Mouse (Mus musculus) limb, embryonic 14.5 days (tissue): ENCODE measurements at regions not wholly inside any gene's neighbourhood (a gene's known extent, or its start where the extent isn't known, plus 50 kb on each side); places are given as distances from the start of the nearest gene placed in this dataset.

Experiments used
- ATAC-seq: fragments of 200-750 bp; cut with Nextera tagmentation; 2 replicates; pipeline ENCODE4 v1.8.0; 2017; ENCODE audit warnings: low read depth, moderate number of reproducible peaks, moderate TSS enrichment; ENCODE audit not compliant: low FRiP score
- DNase-seq: peaks from one replicate; pipeline ENCODE4 v3.0.0-alpha.2; 2015; ENCODE audit warnings: low spot score
- H3K27ac ChIP-seq: fragments of 300-500 bp; sonication (generic); replicated peaks from 2 replicates; pipeline ENCODE4 v1.5.1; 2014; ENCODE audit warnings: low read depth, mild to moderate bottlenecking, low read length, moderate library complexity, mixed read lengths
- H3K27me3 ChIP-seq: fragments of 300-500 bp; sonication (generic); 2 replicates; pipeline ENCODE4 v1.6.1; 2014; ENCODE audit warnings: low read length, mixed read lengths; ENCODE audit not compliant: control insufficient read depth, insufficient read depth
- H3K36me3 ChIP-seq: fragments of 300-500 bp; sonication (generic); 2 replicates; pipeline ENCODE4 v1.6.1; 2014; ENCODE audit warnings: mild to moderate bottlenecking, low read length, moderate library complexity, mixed read lengths; ENCODE audit not compliant: control insufficient read depth, insufficient read depth
- H3K4me1 ChIP-seq: fragments of 300-500 bp; sonication (generic); 2 replicates; pipeline ENCODE4 v1.6.1; 2014; ENCODE audit warnings: antibody characterized with exemption, low read length, mixed read lengths; ENCODE audit not compliant: control insufficient read depth, insufficient read depth
- H3K4me2 ChIP-seq: fragments of 300-500 bp; sonication (generic); replicated peaks from 2 replicates; pipeline ENCODE4 v1.6.1; 2014; ENCODE audit warnings: low read depth, mild to moderate bottlenecking, low read length, moderate library complexity; ENCODE audit not compliant: severe bottlenecking
- H3K4me3 ChIP-seq: fragments of 300-500 bp; sonication (generic); replicated peaks from 2 replicates; pipeline ENCODE4 v1.5.1; 2014; ENCODE audit warnings: low read length
- H3K9ac ChIP-seq: fragments of 300-500 bp; sonication (generic); 2 replicates; pipeline ENCODE4 v1.6.1; 2014; ENCODE audit warnings: mild to moderate bottlenecking, low read depth, low read length, moderate library complexity; ENCODE audit not compliant: severe bottlenecking
- H3K9me3 ChIP-seq: fragments of 300-500 bp; sonication (generic); 2 replicates; pipeline ENCODE4 v1.6.1; 2016; ENCODE audit warnings: low read length; ENCODE audit not compliant: control insufficient read depth
- POLR2A ChIP-seq: fragments of 200-500 bp; IDR thresholded peaks from 2 replicates; pipeline ENCODE4 v1.8.0; 2012; ENCODE audit warnings: inconsistent platforms, mild to moderate bottlenecking, moderate library complexity, borderline replicate concordance; ENCODE audit not compliant: insufficient read depth, insufficient read length; ENCODE audit errors: extremely low read depth
- WGBS: fragments of 180-500 bp; shearing (Covaris S2); extraction: QIAGEN DNeasy Blood & Tissue Kit; methylation state at CpG from one replicate; pipeline ENCODE4 v1.1.7; 2014; 5-methylcytosine and 5-hydroxymethylcytosine counted together

DNA sequence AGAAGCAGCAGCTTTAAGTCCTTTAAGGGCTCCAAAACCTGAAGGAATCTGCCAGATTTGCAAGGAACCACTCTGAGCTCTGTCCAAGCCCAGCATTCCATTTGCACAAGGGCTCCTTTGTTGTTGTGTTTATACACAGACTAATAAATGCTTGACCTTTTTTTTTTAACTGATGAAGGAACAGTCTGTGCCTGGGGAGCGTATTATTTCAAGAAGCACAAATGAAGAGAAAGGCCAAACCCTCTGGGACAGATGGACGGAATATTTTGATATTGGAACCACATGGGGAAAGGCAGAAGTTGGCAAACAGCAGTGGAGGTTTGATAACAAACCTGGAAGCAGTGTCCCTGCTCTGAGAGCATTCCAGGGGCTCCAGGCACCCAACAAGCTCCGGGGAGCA is 125.3 kb upstream of the Jade1 start:
- H3K9ac ChIP-seq, result no peak overlapping the region
- 0 out of 2 replicates have a peak, but pooled peaks cover 2% of the 10 kb centered on the region for H3K4me1 ChIP-seq
- WGBS, result 29% methylated on average over 3 of the region's 3 CpGs
- DNase-seq (no peak), ATAC-seq (no peak)
- no peaks in the 10 kb centered on the region for H3K9me3 ChIP-seq
- peak overlapping the region; percentile 55 for H3K27ac ChIP-seq
- H3K27me3 ChIP-seq, result no peaks in the 10 kb centered on the region
- H3K36me3 ChIP-seq, result no peaks in the 10 kb centered on the region
- TF ChIP-seq POLR2A, result no peak
- H3K4me2 ChIP-seq, result no peak overlapping the region
- no peak overlapping the region for H3K4me3 ChIP-seq

DNA sequence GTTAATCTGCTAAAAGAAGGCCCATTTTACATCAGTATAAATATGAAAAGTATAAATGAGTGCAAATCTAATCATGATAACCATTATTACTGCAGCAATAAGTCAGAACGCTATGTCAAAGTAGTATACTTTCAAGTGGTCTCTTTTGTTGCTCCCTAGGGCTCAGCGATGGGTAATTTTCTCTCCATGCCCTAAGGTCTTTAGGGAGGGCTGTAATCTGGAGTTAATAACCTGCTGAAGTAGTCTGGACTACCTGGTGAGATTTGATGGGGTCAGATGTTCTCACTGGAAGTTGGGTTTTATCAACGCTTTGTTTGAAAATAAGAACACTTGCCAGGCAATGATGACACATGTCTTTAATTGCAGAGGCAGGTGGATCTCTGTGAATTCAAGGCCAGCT is 128.6 kb upstream of the Jade1 start:
- H3K9me3 ChIP-seq, result no peaks in the 10 kb centered on the region
- DNase-seq, result no peak
- H3K4me3 ChIP-seq, result no peak overlapping the region
- H3K27me3 ChIP-seq, result no peaks in the 10 kb centered on the region
- H3K9ac ChIP-seq, result no peak overlapping the region
- H3K4me2 ChIP-seq, result no peak overlapping the region
- H3K4me1 ChIP-seq, result 0 out of 2 replicates have a peak, but pooled peaks cover 5% of the 10 kb centered on the region
- H3K27ac ChIP-seq, result no peak overlapping the region
- no peak for TF ChIP-seq POLR2A
- ATAC-seq, result no peak
- 42% methylated on average over 3 of the region's 3 CpGs for WGBS
- no peaks in the 10 kb centered on the region for H3K36me3 ChIP-seq

DNA sequence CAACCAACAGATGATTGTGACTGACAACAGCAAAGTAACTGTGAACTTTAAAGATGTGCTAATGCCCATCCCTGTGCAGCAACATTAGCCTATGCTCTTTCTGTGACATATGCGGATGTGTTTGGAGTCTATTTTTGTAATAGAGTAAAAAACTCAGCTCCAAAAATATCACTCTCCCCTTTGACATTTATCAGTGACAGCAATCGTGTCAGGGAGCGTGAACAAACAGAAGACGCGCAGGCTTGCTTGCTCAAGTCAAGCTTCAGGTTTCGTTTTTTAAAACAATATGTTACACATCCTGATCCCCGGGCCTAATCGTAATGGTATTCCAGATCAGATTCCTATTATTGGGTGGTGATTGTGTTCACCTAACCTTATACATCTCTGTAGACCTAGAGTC is 129.7 kb upstream of the Jade1 start:
- Histone ChIP-seq H3K4me2 (no peak overlapping the region), H3K4me3 (no peak overlapping the region), H3K36me3 (no peaks in the 10 kb centered on the region), H3K4me1 (0 out of 2 replicates have a peak, but pooled peaks cover 5% of the 10 kb centered on the region), H3K27ac (no peak overlapping the region), H3K27me3 (no peaks in the 10 kb centered on the region), H3K9me3 (no peaks in the 10 kb centered on the region), H3K9ac (no peak overlapping the region)
- 90% methylated on average over 8 of the region's 8 CpGs for WGBS
- no peak for TF ChIP-seq POLR2A
- no peak for DNase-seq
- ATAC-seq, result no peak

DNA sequence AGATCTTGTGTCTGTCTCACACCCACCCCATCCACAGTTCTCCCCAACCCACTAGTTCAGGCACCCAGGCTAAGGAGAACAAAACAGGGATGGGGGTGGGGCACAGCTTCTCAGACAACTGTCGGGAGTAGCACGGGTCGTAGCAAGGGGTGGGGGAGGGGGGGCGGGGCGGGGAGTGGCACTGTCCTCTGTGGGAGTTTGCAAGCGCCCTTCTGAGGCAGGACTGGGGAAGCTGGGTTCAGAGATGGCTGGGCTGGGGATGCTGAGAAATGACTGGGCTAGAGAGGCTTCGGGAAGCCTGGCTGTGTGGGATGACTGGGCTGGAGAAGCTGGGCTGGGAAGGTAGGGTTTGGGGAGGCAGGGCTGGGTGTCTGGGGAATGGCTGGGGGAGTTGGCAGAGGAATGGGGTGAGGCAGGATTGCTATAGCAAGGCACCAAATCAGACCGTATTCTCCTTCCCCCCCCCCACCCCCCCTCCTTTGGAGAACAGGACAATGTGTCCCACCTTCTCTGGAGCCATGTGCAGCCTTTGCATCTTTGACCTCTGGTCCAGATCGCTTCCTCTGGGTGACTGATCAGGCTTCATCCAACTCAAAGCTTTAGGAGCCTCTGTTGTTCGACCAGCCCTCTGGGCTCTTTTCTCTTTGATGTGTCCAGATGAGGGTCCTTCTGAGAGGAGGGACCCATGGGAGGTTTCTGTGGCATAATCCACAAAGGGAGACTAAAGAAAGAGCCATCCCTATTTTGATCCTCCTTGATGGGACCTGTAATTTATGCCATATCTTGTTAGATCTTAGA is 131.2 kb upstream of the Jade1 start:
- H3K4me2 ChIP-seq, result no peak overlapping the region
- no peak for TF ChIP-seq POLR2A
- H3K27me3 ChIP-seq, result no peaks in the 10 kb centered on the region
- no peak overlapping the region for H3K4me3 ChIP-seq
- ATAC-seq, result no peak
- H3K27ac ChIP-seq, result no peak overlapping the region
- DNase-seq, result no peak
- no peaks in the 10 kb centered on the region for H3K9me3 ChIP-seq
- 0 out of 2 replicates have a peak, but pooled peaks cover 2% of the 10 kb centered on the region for H3K4me1 ChIP-seq
- H3K36me3 ChIP-seq, result no peaks in the 10 kb centered on the region
- no peak overlapping the region for H3K9ac ChIP-seq
- WGBS, result 15% methylated on average over 10 of the region's 10 CpGs

DNA sequence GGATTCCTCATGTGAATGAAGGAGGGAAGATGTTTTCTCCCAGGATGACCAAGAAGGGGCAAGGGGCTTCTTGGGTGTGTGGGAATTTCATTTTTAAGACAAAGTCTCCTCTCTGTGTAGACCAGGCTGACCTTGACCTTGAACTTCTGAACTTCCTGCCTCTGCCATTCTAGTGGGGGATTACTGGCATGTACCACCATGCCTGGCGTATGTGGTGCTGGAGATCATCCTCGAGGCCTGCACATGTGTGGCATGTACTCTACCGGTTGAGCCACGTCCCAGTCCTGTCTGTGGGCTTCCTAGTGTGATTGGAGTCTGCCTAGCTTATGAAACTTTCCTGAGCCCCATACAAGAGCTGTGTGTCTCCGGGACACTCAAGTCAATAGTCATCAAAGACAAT is 131.9 kb upstream of the Jade1 start:
- ATAC-seq (no peak), DNase-seq (no peak)
- Histone ChIP-seq H3K9ac (no peak overlapping the region), H3K27ac (no peak overlapping the region), H3K4me3 (no peak overlapping the region), H3K36me3 (no peaks in the 10 kb centered on the region), H3K4me1 (0 out of 2 replicates have a peak, but pooled peaks cover 2% of the 10 kb centered on the region), H3K4me2 (no peak overlapping the region), H3K9me3 (no peaks in the 10 kb centered on the region), H3K27me3 (no peaks in the 10 kb centered on the region)
- WGBS, result 41% methylated on average over 5 of the region's 5 CpGs
- TF ChIP-seq POLR2A, result no peak
